Mouse (Mus musculus) lung, postnatal 36 days (tissue): ENCODE results near the gene Traf3ip2.

Experiments used
- DNase-seq: peaks from one replicate; pipeline ENCODE4 v3.0.0; 2022; ENCODE audit warnings: mixed read lengths

Traf3ip2 gene

DNA sequence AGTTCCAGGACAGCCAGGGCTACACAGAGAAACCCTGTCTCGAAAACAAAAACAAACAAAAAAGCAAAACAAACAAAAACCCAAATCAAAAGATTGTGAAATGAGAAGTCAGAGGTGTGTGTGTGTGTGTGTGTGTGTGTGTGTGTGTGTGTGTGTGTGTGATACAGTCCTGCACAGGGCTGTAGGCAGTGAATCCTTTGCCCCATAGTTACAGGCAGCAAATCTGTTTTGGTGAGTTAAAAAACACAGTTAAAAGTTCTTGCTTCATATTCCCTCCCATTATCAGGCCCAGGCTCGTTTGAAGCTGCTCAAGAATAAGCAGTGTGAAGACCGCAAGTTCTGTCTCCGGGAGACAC is at the start of gene Traf3ip2:
Gene Traf3ip2, plus strand, starts transcription at position 302 of the 356 bp plus-strand sequence.
- DNase-seq = no peak

DNA sequence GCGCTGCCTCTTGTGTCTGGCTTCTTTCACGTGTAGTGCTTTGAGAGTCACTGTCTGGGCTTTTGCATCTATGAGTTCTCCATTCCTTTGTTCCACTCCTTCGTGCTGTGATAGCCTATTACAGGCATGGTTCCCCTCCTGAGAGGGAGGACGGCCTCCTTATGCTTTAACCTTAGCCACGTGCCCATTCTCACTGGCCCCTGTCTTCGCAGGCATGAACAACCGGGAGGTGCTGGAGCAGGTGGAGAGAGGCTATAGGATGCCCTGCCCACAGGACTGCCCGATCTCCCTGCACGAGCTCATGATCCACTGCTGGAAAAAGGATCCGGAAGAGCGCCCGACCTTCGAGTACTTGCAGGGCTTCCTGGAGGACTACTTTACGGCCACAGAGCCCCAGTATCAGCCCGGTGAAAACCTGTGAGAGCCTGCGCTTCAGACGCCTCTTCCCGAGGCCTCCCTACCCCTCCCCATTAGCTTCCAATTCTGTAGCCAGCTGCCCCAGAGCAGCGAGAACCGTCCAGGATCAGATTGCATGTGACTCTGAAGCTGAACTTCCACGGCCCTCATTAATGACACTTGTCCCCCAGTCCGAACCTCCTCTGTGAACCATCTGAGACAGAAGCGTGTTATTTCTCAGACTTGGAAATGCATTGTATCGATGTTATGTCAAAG is 49.0 kb upstream of the Traf3ip2 start:
- no peak for DNase-seq

DNA sequence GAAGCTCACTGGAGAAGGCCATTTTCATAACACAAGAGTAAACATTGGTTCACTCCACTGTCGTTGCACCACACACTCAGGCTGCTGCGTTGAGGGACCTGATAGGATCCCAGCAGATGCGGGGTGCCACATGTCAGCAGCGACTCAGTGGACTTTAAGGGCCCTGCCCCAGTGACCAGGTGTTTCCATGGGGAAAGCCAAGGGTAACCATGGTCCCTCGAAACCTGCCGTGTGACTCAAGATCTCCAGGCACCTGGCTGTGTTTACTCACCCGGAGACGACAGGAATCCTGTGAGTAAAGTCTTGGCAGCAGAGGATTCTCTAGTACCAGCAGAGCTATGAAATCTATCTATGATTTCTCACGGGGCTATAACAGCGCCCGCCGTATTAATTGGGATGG is 45.8 kb upstream of the Traf3ip2 start:
- DNase-seq = peak; percentile 50

DNA sequence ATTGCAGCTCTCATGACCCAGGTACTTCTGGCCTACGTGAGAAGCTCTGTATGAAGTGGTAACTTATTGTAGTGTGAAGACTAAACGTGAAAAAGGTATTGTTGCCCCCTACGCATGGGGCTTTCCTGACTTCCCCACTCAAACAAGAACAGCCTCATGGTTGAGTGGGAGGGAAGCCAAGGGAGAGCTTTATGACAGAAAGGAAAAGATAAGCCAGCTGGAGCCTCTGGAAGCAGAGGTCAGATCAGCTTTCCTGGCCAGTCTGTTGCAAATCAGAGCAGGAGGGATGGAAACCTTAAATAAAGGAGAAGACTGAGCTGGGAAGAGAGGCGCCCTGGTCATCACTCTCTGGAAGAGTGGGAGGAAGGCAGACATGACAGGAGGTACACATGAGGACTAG is 43.7 kb upstream of the Traf3ip2 start:
- DNase-seq = no peak

DNA sequence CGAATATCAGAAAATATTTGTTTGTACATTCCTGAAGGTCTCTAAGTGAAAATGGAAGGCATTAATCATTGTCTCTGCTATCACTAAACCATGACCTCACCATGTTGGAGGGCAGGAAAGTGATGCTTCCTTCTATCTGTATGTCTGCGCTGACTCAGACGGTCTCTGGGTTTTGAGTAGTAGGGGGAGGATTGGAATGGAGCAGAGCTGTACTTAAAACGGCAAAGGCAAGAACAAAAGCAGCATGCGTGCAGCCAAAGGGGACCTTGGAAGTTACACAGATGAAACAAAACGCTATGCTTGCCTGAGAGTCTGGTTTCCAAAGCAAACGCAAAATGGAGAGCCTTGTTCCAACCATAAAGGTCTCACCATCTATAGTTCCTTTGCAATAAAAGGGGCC is 41.7 kb upstream of the Traf3ip2 start:
- DNase-seq = no peak

DNA sequence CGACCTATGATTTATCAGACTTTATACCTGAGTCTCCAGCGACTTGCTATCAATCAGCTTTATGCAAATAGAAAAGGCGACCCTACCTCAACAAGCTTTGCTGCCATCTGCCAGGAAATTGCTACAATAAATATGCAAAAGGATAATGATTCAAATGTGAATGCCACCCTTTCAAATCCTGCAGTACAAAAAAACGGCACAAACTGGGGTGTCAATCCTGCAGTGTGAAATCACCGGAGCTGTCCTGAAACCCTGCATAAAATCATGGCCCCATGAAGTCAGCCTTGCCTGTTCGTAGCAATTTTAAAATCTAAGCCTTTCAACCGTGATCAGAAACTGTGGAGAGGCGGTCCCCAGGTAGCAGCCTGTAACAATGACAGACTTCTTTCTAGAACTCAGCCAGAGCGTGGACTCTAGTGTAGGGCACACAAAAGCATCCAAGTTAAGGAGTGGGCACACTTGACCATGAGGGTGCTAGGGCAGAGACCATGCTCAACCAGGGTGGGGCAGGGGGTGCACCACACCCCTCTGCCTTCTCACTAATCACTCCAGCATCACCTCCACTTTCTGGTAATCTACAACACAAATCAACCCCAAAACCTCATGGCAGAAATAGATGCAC is 40.6 kb upstream of the Traf3ip2 start:
- DNase-seq = no peak

DNA sequence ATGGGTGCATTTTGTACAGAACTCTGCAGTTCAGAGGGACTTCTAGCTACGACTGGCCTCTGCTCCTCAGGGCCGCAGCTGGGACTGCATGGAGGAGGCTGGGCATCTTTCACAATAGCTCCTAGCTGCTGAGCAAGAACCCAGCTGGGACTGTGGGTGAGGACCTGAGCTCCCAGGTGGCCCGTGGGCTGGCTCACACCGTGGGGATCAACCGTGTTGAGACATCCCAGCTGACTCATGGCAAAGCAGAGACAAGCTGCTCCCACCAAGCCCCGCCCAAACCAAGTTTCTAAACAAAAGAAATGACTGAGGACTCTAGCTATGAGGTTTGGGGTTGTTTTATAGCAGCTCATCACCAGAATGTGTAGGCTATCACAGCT is 40.1 kb upstream of the Traf3ip2 start:
- peak; percentile 33 for DNase-seq

DNA sequence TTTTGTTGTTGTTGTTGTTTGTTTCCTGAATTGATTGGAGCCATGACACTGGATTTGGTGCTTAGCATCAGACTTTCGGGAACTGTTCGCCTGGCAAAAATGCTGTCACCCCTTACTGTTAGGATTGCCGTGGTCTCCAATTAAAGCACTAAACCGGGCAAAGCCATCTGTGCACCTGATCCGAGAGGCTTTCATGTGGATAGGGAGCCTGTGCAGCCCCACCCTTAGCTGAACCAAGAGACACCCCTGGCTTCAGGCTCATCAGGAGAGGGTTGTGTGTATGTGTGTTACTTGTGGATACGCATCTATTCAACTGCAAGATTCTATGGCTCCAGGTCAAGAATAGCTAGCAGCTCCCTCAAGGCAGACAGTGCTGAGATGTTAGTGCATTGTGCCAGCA is 36.3 kb upstream of the Traf3ip2 start:
- DNase-seq = no peak

DNA sequence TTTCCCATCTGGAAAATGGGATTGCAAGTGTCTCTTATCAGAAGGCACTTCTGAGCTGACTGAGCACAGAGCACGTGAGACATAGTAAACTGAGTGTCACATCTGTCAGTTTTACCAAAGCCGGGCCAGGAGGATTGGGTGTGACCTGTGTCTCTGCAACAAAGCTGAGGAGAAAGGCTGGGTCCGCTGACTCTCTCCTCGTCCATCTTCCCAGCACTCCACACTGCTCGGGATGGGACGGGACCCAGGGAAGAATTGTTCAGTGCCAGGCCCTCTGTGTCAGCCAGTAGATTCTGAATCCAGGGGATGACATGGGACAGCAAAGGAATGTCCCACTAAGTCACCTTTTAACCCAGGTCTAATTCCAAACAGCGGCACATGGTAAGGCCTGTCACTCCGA is 32.3 kb upstream of the Traf3ip2 start:
- peak; percentile 32 for DNase-seq

DNA sequence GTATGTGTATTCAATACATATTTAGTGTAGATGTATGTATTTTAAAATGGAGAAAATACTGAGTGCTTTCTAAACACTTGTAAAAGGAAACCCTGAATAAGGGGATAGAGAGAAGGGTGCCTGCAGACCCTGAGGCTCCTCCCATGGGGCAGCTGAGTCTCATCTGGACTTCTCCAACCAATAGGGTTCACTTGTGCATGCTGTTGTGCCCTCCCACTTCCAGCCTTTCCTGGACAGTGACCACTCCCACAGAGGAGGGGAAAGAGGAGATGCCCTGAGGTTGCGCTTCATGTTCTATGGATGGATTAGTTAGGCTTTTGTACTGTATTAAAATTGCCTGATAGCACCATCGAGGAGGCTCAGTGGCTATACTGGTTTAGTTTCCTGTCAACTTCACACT is 30.3 kb upstream of the Traf3ip2 start:
- DNase-seq = no peak

DNA sequence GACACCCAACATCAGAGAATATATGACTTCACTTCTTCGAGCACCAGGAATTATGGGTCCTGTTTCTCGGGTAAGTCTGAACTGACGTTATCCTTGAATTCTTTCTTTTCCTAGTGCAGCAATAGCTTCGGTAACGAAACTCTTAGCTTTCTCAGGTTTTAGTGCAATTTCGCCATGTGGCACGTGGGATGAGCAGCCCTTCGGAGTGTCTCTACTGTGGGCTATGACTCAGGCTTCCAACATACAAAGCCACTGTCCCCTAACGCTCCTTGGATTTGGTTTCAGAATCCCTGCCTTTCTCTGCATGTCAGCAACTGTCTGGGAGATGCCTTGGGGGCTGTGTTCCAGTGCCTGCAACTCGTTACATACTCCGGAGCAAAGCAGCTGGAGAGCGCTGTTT is 29.0 kb upstream of the Traf3ip2 start:
- DNase-seq = no peak

DNA sequence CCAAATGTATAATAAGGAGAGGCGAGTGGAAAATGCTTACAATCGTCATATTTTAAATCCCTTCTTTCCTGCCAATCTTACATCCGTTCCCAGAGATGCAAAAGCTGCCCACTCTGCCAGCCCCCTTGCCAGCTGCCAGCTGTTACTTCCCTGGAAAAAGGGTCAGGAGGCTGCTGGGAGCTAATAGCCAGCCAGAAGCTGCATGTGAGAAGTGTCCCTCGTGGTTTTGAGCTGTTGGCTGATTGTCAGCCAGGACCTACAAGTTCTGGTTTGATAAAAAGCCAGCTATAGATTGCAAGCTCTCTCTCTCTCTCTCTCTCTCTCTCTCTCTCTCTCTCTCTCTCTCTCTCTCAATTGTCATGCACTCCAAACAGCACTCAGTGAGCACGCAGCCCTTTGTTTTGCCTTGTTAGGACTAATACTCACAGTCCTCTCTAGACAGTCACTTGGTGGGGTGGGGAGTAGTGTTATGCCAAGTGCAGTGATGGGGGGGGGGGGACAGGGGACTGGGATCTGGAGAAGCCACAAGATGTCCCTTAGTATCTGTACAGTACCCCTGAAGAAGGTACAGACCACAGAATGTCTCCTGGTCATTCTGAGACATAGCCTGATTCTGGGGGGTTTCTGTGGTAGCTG is 25.3 kb upstream of the Traf3ip2 start:
- no peak for DNase-seq

DNA sequence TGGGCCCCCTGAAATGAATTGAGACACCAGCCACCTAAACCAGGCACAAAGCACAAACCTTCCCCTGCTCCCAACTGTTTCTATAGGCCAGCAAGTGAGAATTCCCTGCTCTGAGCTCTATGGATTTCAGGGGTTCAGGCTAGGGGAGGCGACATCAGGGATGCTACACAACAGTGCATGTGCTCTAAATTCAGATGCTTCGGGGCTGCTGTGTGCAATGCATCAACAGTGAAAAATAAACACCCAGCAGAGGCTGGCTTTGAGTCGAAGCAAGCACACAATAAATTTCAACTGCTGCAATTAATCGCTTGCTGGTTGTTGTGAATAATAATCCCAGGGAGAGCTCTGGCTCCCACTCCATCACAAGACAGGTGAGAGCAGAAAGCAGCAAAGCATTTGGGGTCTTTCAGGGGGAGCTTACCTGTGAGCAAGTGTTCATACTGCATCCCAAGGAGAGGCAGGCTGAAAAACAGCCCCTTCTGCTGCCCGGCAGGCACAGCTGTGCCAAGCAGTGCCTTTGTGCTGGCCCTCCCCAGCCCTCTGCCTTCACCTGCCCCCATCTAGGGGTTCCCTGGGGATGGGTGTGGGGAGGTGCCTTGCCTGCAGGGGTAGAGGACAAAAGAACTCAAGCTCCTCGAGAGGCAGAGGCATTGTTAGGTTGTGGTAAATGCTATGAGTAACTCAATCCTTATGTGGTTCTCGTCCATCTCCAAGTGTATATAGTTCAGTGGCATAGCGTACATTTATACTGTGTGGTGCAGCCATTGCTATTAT is 24.6 kb upstream of the Traf3ip2 start:
- DNase-seq = no peak

DNA sequence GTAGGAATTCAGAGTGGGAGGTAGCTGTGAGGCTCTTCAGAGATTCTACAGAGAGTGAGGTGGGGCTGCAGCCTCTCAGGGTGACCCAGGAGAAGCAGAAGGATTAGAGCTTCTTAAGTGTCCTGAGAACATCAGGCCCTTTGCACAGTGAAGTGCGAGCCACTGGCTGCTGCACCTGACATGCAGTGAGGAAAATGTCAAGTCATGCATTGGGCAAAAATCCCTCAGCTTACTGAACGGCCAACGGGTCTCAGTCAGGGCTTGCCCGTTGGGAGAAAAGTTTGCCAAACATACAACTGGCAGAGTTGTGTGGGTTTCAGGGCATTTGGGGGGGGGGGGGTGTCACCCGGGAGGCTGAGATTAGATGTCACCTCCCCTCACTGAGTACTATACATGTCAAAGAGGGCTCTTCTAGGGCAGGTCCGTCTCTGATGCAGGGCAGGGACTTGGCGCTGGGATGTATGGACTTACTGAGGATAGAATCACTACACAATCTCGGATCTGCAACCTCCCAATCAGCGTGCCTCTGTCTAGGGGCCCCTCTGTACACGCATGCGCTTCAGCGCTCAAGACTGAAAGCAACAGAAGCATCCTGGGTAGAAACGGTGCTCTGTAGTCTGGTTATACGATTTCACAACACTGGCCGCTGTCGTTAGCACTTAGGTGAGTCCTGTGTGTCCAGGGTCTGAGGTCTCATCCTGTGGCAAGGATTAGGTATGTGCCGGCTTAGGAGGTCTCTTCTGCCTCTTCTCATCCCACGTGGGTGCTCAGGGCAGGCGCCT is 22.8 kb upstream of the Traf3ip2 start:
- no peak for DNase-seq

DNA sequence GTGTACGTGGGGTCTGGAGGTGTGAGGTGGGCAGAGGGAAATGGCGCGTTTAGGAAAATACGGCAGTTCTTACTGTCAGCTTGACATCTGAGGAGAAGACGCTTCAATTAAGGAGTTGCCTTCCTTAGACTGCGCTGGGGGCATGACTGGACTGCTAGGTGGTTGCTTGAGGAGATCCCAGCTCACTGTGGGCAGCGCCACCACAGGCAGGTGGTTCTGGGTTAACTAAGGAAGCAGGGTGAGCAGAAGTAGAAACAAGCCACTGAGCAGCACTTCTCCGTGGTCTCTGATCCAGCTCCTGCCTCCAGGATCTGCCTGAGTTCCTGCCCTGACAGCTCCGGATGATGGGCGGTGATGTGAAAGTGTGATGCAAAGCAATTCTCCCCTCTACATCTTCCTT is 22.1 kb upstream of the Traf3ip2 start:
- DNase-seq = no peak

DNA sequence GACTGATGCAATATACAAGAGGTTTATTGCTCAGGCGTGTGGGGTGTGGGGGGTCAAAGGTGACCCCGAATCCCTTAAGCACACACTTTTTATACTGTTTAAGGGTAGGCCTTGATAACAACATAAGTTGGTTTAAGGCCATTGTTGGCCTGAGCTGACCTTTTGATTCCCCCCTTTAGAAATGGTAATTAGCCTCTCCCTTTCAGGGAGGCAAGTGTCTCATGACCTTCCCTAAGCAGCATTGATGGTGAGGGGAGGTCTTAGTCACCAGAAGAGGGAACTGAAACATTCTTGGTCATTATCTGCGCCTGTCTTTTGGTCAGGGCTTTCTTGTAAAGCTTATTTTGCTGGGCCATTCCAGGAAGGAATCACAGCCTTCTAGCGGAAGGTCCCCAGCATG is 20.2 kb upstream of the Traf3ip2 start:
- no peak for DNase-seq

DNA sequence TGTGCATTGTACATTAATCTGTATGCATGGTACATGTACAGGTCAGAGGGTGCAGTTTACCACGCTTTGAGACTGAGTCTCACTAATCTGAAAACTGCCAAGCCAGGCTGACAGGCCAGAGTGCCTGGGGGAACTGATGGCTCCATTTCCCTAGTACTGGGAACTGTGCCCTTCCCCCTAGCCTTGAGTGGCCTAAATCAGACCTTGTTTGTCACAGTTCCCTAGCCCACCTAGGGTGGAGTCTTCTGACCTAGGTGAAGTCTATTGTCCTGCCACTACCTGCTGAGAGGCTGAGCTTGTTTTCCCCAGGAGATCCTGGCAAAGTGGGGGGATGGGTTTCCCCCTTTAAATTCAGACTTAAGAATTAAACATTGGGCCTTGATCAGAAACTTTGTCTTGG is 18.0 kb upstream of the Traf3ip2 start:
- no peak for DNase-seq

DNA sequence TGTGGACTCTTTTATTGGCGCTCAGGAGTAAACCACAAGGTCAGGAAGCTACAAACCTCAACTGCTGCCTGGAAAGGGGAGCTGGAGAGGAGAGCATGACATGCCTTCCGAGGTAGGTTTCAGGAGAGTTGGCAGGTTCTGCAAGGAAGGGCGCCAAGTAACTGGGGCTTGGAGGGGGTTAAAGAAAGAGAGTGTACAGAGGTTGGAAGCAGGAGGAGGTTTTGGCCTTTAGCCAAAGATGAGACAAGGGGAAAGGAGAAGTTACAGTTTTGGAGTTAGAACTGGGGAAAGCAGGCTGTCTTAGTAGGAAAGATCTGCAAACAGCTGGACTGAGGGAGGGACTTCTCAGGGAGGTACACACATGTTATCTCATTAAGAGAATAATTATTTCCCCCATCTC is 16.9 kb upstream of the Traf3ip2 start:
- no peak for DNase-seq

DNA sequence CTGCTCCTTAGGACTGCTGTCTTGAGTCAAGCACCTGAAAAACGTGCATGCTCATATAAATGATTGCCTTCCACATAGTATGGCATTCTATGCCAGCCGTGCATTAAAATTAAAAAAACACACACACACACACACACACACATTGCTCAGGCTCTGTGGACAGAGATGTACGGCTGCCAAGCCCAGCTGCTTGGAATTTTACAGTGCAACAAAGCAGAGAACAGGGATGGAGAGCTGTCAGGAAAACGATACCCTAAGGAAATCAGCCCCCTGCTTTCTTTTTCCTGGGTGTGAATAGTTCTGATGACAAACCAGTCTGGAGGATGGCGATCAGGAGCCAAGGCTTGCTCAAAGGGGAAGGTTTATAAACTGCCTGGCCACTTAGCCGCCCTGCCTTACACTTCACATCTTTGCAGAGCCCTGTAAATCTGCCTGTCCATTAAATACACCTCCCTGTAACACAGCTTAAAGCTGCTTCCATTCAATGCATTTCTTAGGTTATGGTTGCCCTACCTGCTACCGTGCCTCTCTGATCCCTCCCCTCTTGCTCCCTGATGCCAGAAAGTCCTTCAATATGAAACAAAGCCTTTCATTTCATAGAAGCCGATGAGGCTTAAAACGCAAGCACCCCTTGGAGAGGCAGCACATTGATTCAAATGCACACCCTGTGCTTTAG is 15.5 kb upstream of the Traf3ip2 start:
- DNase-seq = no peak

DNA sequence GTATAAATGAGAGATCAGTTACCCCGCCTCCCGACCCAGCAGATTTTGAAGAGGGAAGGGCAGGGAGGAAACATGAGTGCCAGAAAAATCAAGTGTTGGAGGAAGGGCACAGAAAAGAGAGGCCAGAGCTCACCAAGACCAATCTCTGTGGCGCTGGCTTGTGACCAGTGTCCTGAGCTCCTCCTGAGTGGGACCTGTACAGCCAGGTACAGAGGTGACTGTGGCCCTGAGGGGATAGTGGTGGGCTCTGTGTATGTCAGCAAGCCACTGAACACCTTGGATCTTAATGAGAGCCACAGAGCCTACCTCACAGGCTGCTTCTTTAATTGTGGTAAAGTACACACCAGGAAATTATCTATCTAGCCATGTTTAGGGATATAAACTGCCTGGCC is 14.9 kb upstream of the Traf3ip2 start:
- peak; percentile 37 for DNase-seq

DNA sequence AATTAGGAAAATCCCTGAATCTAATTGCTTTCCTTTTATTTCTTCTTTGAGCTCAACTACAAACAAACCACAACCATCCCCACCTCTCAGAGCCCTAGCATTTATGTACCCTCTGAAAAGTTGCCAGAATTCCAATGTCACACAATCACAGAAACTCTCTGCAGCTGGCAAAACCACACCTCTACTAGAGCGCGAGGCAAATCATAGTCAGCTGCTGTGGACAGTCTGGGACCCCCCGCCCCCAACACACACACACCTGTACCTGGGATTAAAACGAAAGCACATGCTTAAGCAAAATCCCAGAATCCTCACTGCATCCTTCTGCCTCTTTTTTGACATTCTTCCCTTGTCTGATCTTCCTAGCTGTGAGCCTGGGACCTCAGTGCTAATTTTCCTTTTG is 13.1 kb upstream of the Traf3ip2 start:
- DNase-seq = no peak

DNA sequence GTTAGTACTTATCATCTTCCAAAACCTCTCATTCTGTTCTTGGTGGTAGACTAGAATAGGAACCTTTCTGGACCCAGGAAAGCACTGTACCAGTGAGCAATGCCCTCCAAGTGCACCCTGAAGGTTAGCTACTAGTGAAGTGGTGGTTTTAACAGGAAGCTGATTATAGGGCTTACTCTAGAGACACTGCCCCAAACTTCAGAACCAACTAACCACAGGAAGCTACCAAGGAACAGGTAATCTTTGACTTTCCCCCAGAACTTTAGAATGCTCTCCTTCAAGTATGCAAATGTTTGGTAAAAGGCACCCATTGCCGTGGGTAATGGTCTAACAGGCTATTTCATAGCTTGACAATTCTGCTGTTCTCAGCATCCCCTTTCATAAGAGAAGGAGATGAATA is 12.6 kb upstream of the Traf3ip2 start:
- no peak for DNase-seq

DNA sequence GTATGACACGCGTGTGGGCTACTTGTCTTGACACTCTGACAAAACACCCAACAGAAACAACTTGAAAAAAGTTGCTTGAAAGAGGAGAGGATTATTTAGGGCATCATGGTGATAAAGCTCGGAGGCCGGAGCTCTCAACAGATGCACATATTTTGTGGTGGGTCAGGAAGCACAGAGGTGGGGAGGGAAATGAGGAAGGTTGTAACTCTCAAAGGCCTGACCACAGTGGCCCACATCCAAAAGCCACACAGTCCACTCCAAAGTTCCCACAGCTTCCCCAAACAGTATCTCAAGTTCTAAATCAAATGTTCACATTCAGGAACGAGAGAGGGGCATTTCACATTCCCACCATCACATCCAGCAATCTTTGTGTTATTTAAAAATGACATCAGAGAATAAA is 11.7 kb upstream of the Traf3ip2 start:
- no peak for DNase-seq
